Mouse (Mus musculus) CH12.LX (cell line): Measurements from ENCODE around the gene Serac1. TPM values are rescaled to one million over a fixed set of nuclear protein-coding genes. Genes with fewer than 3 reads are reported as not detected.

ENCODE experiments used
- DNase-seq: peaks from one replicate; pipeline ENCODE4 v3.0.0-alpha.2; 2013; ENCODE audit errors: extremely low read depth
- H3K27ac ChIP-seq: 2 replicates; pipeline ENCODE4 v1.5.1; 2012; ENCODE audit warnings: low read depth, mild to moderate bottlenecking, control low read depth, moderate library complexity; ENCODE audit not compliant: insufficient read depth
- H3K27me3 ChIP-seq: replicated peaks from 2 replicates; pipeline ENCODE3; 2012; ENCODE audit warnings: inconsistent platforms
- H3K36me3 ChIP-seq, 2 experiments: replicated peaks in 1 of 2; 2 replicates each; pipeline versions ENCODE3 to v1.6.1; 2012; ENCODE audit warnings: inconsistent platforms in 1 of 2, low read length in 1 of 2, mild to moderate bottlenecking in 1 of 2, mixed read lengths in 1 of 2, moderate library complexity in 1 of 2; ENCODE audit not compliant: control insufficient read depth in 1 of 2, insufficient read depth in 1 of 2
- H3K4me1 ChIP-seq, 2 experiments: 2 replicates each; pipeline ENCODE4 v1.6.1; 2012; ENCODE audit warnings: inconsistent platforms in 1 of 2, moderate library complexity in 1 of 2; ENCODE audit not compliant: insufficient read depth in 2 of 2, control insufficient read depth in 1 of 2
- H3K4me2 ChIP-seq: 2 replicates; pipeline ENCODE4 v1.6.1; 2012; ENCODE audit warnings: low read depth, mild to moderate bottlenecking, control low read depth; ENCODE audit not compliant: poor library complexity, insufficient read depth, severe bottlenecking
- H3K4me3 ChIP-seq, 3 experiments: fragments of 150-350 bp in 1 of 3; sonication (generic) in 1 of 3; replicated peaks in 1 of 3; 2 replicates each; pipeline versions ENCODE3 to v1.5.1; 2011 to 2012; ENCODE audit warnings: low read depth in 2 of 3, low read length in 2 of 3, mild to moderate bottlenecking in 2 of 3, moderate library complexity in 2 of 3, control low read depth in 1 of 3, improper control_type of control experiment in 1 of 3, inconsistent platforms in 1 of 3, mixed read lengths in 1 of 3; ENCODE audit not compliant: poor library complexity in 1 of 3
- H3K79me2 ChIP-seq: replicated peaks from 2 replicates; pipeline ENCODE4 v1.6.1; 2012; ENCODE audit warnings: mild to moderate bottlenecking, moderate library complexity; ENCODE audit not compliant: control insufficient read depth, poor library complexity, insufficient read depth, severe bottlenecking; ENCODE audit errors: extremely low read depth
- H3K9ac ChIP-seq: 2 replicates; pipeline ENCODE4 v1.6.1; 2012; ENCODE audit warnings: low read depth, mild to moderate bottlenecking, control low read depth, moderate library complexity; ENCODE audit not compliant: insufficient read depth
- H3K9me3 ChIP-seq: replicated peaks from 2 replicates; pipeline ENCODE3; 2012; ENCODE audit warnings: low read length, inconsistent platforms, mixed read lengths
- CTCF ChIP-seq, 2 experiments: IDR thresholded peaks in 1 of 2; conservative IDR thresholded peaks in 1 of 2; 2 replicates each; pipeline ENCODE4 v1.5.1; 2011 to 2012; ENCODE audit warnings: low read depth in 2 of 2, low read length in 2 of 2, improper control_type of control experiment in 1 of 2, inconsistent platforms in 1 of 2, mild to moderate bottlenecking in 1 of 2, moderate library complexity in 1 of 2
- ELF1 ChIP-seq: IDR thresholded peaks from 2 replicates; pipeline ENCODE4 v1.6.1; 2014; ENCODE audit warnings: low read depth, mild to moderate bottlenecking, inconsistent platforms, low read length, improper control_type of control experiment
- HCFC1 ChIP-seq: IDR thresholded peaks from 2 replicates; pipeline ENCODE4 v1.6.1; 2012; ENCODE audit warnings: low read depth, mild to moderate bottlenecking, inconsistent platforms, low read length, improper control_type of control experiment
- IRF4 ChIP-seq: IDR thresholded peaks from 2 replicates; pipeline ENCODE4 v1.6.1; 2014; ENCODE audit warnings: low read depth, mild to moderate bottlenecking, inconsistent platforms, low read length, improper control_type of control experiment
- JUN ChIP-seq: IDR thresholded peaks from 2 replicates; pipeline ENCODE4 v1.6.1; 2011; ENCODE audit warnings: low read depth, mild to moderate bottlenecking, low read length, improper control_type of control experiment, moderate library complexity; ENCODE audit not compliant: insufficient read depth
- MAFK ChIP-seq: IDR thresholded peaks from 2 replicates; pipeline ENCODE4 v1.6.1; 2011; ENCODE audit warnings: low read length, improper control_type of control experiment; ENCODE audit not compliant: insufficient replicate concordance
- MAZ ChIP-seq: IDR thresholded peaks from 2 replicates; pipeline ENCODE4 v1.6.1; 2012; ENCODE audit warnings: low read depth, mild to moderate bottlenecking, inconsistent platforms, low read length, improper control_type of control experiment, moderate library complexity
- MEF2A ChIP-seq: IDR thresholded peaks from 2 replicates; pipeline ENCODE4 v1.6.1; 2014; ENCODE audit warnings: low read depth, mild to moderate bottlenecking, inconsistent platforms, low read length, improper control_type of control experiment, borderline replicate concordance
- MXI1 ChIP-seq: IDR thresholded peaks from 2 replicates; pipeline ENCODE4 v1.6.1; 2011; ENCODE audit warnings: mild to moderate bottlenecking, low read depth, low read length, improper control_type of control experiment
- NELFE ChIP-seq: IDR thresholded peaks from 2 replicates; pipeline ENCODE4 v1.6.1; 2011; ENCODE audit warnings: low read depth, low read length, improper control_type of control experiment
- POLR2A ChIP-seq: IDR thresholded peaks from 2 replicates; pipeline ENCODE4 v1.6.1; 2011; ENCODE audit warnings: low read depth, mild to moderate bottlenecking, improper control_type of control experiment, low read length
- POLR2AphosphoS2 ChIP-seq: IDR thresholded peaks from 2 replicates; pipeline ENCODE4 v1.6.1; 2011; ENCODE audit warnings: low read depth, low read length, improper control_type of control experiment
- RAD21 ChIP-seq: IDR thresholded peaks from 2 replicates; pipeline ENCODE4 v1.6.1; 2011; ENCODE audit warnings: low read depth, mild to moderate bottlenecking, low read length, improper control_type of control experiment, moderate library complexity
- SIN3A ChIP-seq: IDR thresholded peaks from 2 replicates; pipeline ENCODE4 v1.6.1; 2012; ENCODE audit warnings: low read length, improper control_type of control experiment, inconsistent platforms
- SMC3 ChIP-seq: IDR thresholded peaks from 2 replicates; pipeline ENCODE4 v1.6.1; 2011; ENCODE audit warnings: low read depth, low read length, improper control_type of control experiment
- TCF12 ChIP-seq: IDR thresholded peaks from 2 replicates; pipeline ENCODE4 v1.6.1; 2014; ENCODE audit warnings: low read depth, mild to moderate bottlenecking, inconsistent platforms, low read length, improper control_type of control experiment
- UBTF ChIP-seq: IDR thresholded peaks from 2 replicates; pipeline ENCODE4 v1.6.1; 2012; ENCODE audit warnings: low read depth, mild to moderate bottlenecking, inconsistent platforms, low read length, improper control_type of control experiment, moderate library complexity
- ZC3H11A ChIP-seq: IDR thresholded peaks from 2 replicates; pipeline ENCODE4 v1.6.1; 2012; ENCODE audit warnings: low read depth, mild to moderate bottlenecking, inconsistent platforms, low read length, improper control_type of control experiment
- ZMIZ1 ChIP-seq: IDR thresholded peaks from 2 replicates; pipeline ENCODE4 v1.6.1; 2012; ENCODE audit warnings: low read depth, mild to moderate bottlenecking, inconsistent platforms, low read length, improper control_type of control experiment
- dilution Hi-C: fragments of 300-500 bp; cut with MboI; formaldehyde crosslinking; loops from 2 replicates; pipeline ENCODE4 v1.14.3; 2020; ENCODE audit warnings: low sequenced_read_pairs; ENCODE audit not compliant: extremely low pct_unique_long_range_greater_than_20kb, extremely low pct_ligation_motif_present
- in situ Hi-C: fragments of 300-500 bp; cut with MboI; formaldehyde crosslinking; loops from 3 replicates; pipeline ENCODE4 v1.14.3; 2019; ENCODE audit warnings: low sequenced_read_pairs, low pct_ligation_motif_present, low pct_unique_long_range_greater_than_20kb, mixed read lengths
- polyA plus RNA-seq: library from polyadenylated mRNA; unstranded; fragments of >175 nt; gene quantifications from 2 replicates; pipeline ENCODE4 v1.2.1, GENCODE M21; 2012; ENCODE audit warnings: low read depth; ENCODE audit not compliant: insufficient read length
- total RNA-seq, 2 experiments: library from RNA; depleted of rRNA; stranded (reverse); fragments of 300-350 nt in 1 of 2; fragments of >200 nt in 1 of 2; gene quantifications; 2 replicates each; pipeline ENCODE4 v1.2.3; 2012 to 2014

Serac1 gene
- total and polyA plus RNA-seq, 3 experiments: 1.9 to 2.9 (median 2.1) TPM

GRCm38 (mm10) chr17:6020636-6021035, 58.9 kb downstream of the Serac1 start:
- H3K4me3 ChIP-seq: no peak overlapping the region
- H3K27ac ChIP-seq: no peak overlapping the region
- H3K4me1 ChIP-seq: peaks cover 13 to 43% of the 10 kb centered on the region in 2 experiments
- DNase-seq: peak; percentile 42
- H3K79me2 ChIP-seq: no peaks in the 10 kb centered on the region
- no peaks in the 10 kb centered on the region for H3K9me3 ChIP-seq
- in situ Hi-C loops: loop anchor here (25.0 kb wide), 1 partner anchor 583 kb away; the partner anchor contains the start of gene Tmem242
- no peaks in the 10 kb centered on the region for H3K27me3 ChIP-seq
- TF ChIP-seq SIN3A (no peak), MAFK (no peak), POLR2A (0 out of 2 replicates have a peak, but pooled peaks have one; percentile 17), JUN (no peak), UBTF (no peak)
- TF ChIP-seq, all 38 proteins: peak for 1
- H3K36me3 ChIP-seq: peaks cover 5 to 71% of the 10 kb centered on the region in 2 experiments
- H3K4me2 ChIP-seq: no peak overlapping the region
- H3K9ac ChIP-seq: no peak overlapping the region
- dilution Hi-C loops: no loop called here

GRCm38 (mm10) chr17:6019776-6020175, 59.8 kb downstream of the Serac1 start:
- H3K36me3 ChIP-seq: peaks cover 5 to 62% of the 10 kb centered on the region in 2 experiments
- H3K9ac ChIP-seq: no peak overlapping the region
- H3K4me3 ChIP-seq: no peak overlapping the region
- H3K4me2 ChIP-seq: no peak overlapping the region
- peaks cover 19 to 50% of the 10 kb centered on the region in 2 experiments for H3K4me1 ChIP-seq
- no peaks in the 10 kb centered on the region for H3K9me3 ChIP-seq
- dilution Hi-C loops: no loop called here
- DNase-seq: peak; percentile 70
- no peaks in the 10 kb centered on the region for H3K79me2 ChIP-seq
- H3K27me3 ChIP-seq: no peaks in the 10 kb centered on the region
- TF ChIP-seq RAD21 (peak; percentile 97), HCFC1 (0 out of 2 replicates have a peak, but pooled peaks have one; percentile 22), MAZ (peak; percentile 78), TCF12 (peak; percentile 44; the same call in 1 of the 2 replicates), MXI1 (peak; percentile 38; the same call in 1 of the 2 replicates), MAFK (no peak), IRF4 (0 out of 2 replicates have a peak, but pooled peaks have one; percentile 63), NELFE (peak; percentile 29; the same call in 1 of the 2 replicates), CTCF (conservative IDR thresholded peaks at IDR 0.05 in 1 of 2, IDR thresholded peaks at IDR 0.05 in 1 of 2; ENCODE audit: low read depth in 2 of 2, low read length in 2 of 2) (peak; percentile 92 to 98), ZC3H11A (peak; percentile 91), MEF2A (no peak; the same call in 1 of the 2 replicates), SIN3A (peak; percentile 70; the same call in 1 of the 2 replicates), ZMIZ1 (no peak), POLR2AphosphoS2 (no peak), SMC3 (peak; percentile 98), ELF1 (no peak; the same call in 1 of the 2 replicates)
- in situ Hi-C loops: loop anchor here (25.0 kb wide), 1 partner anchor 582 kb away; the partner anchor contains the start of gene Tmem242
- H3K27ac ChIP-seq: no peak overlapping the region
